Mouse (Mus musculus) spleen, adult 2 months (tissue): ENCODE data around the gene Fxn. TPM values are rescaled to one million over a fixed set of nuclear protein-coding genes. Genes with fewer than 3 reads are reported as not detected.

Experiments
- DNase-seq, 2 experiments: peaks; one replicate each; pipeline versions ENCODE4 v3.0.0 to v3.0.0-alpha.2; 2012 to 2021; ENCODE audit warnings: low spot score in 2 of 2, low read depth in 1 of 2
- H3K27ac ChIP-seq: fragments of 200-500 bp; 2 replicates; pipeline ENCODE4 v1.5.1; 2012; ENCODE audit warnings: low read length, inconsistent platforms; ENCODE audit not compliant: insufficient read depth
- H3K27me3 ChIP-seq: fragments of 200-500 bp; 2 replicates; pipeline ENCODE4 v1.6.1; 2012; ENCODE audit warnings: mild to moderate bottlenecking, moderate library complexity, low read length, inconsistent platforms; ENCODE audit not compliant: control insufficient read depth, insufficient read depth
- H3K36me3 ChIP-seq: fragments of 200-500 bp; 2 replicates; pipeline ENCODE4 v1.6.1; 2012; ENCODE audit warnings: mild to moderate bottlenecking, low read length, inconsistent platforms; ENCODE audit not compliant: control insufficient read depth, insufficient read depth
- H3K4me1 ChIP-seq: fragments of 200-500 bp; 2 replicates; pipeline ENCODE4 v1.6.1; 2011; ENCODE audit warnings: inconsistent platforms; ENCODE audit not compliant: control insufficient read depth, insufficient read depth, insufficient read length
- H3K4me3 ChIP-seq: fragments of 200-500 bp; 2 replicates; pipeline ENCODE4 v1.5.1; 2011; ENCODE audit warnings: mild to moderate bottlenecking, inconsistent platforms; ENCODE audit not compliant: insufficient read depth, insufficient read length; ENCODE audit errors: extremely low read depth
- CTCF ChIP-seq: fragments of 200-500 bp; IDR thresholded peaks from 2 replicates; pipeline ENCODE4 v1.5.1; 2011; ENCODE audit warnings: mild to moderate bottlenecking, inconsistent platforms; ENCODE audit not compliant: insufficient read depth, insufficient read length, insufficient replicate concordance; ENCODE audit errors: extremely low read depth
- POLR2A ChIP-seq: fragments of 200-500 bp; IDR thresholded peaks from 2 replicates; pipeline ENCODE4 v1.6.1; 2011; ENCODE audit warnings: low read depth, low read length, inconsistent platforms
- WGBS: fragments of 180-500 bp; shearing (Covaris S2); methylation state at CpG from one replicate; pipeline ENCODE4 v1.1.7; 2018; 5-methylcytosine and 5-hydroxymethylcytosine counted together
- polyA plus RNA-seq: library from polyadenylated mRNA; depleted of rRNA; stranded (reverse); fragments of >200 nt; gene quantifications from 2 replicates; pipeline ENCODE4 v1.2.3, GENCODE M21; 2012; rRNA removed

The Fxn gene
- polyA plus RNA-seq, result 6.2 and 9.1 TPM in 2 replicates

GRCm38 (mm10) chr19:24280601-24281228, at the start of gene Fxn:
TSS of gene Fxn (minus strand) at chr19:24280605.
- Histone ChIP-seq H3K4me3 (peak within 1 kb of the TSS; percentile 87), H3K27me3 (no peaks in the 10 kb centered on the region), H3K27ac (peak within 1 kb of the TSS; percentile 90), H3K36me3 (no peaks in the 10 kb centered on the region), H3K4me1 (no peaks in the 10 kb centered on the region)
- peak in 1 of 2 experiments; percentile 23 for DNase-seq
- no peak for TF ChIP-seq POLR2A
- TF ChIP-seq CTCF, result no peak; the same call in 1 of the 2 replicates
- 2% methylated on average over 16 of the region's 22 CpGs for WGBS

- H3K4me1 ChIP-seq, result no peaks in the 10 kb centered on the region
- no peaks in the 10 kb centered on the region for H3K36me3 ChIP-seq
- no peak overlapping the region for H3K27ac ChIP-seq
- H3K4me3 ChIP-seq, result no peak overlapping the region
- no peak for TF ChIP-seq CTCF
- no peak for TF ChIP-seq POLR2A
- no peak for DNase-seq
- WGBS, result 81% methylated on average over 2 of the region's 2 CpGs
- H3K27me3 ChIP-seq, result no peaks in the 10 kb centered on the region
These were observed 47.5 kb upstream of the Fxn start for GRCm38 (mm10) chr19:24327921-24328320.

- Histone ChIP-seq H3K27ac (no peak overlapping the region), H3K4me3 (no peak overlapping the region), H3K4me1 (no peaks in the 10 kb centered on the region), H3K27me3 (no peaks in the 10 kb centered on the region), H3K36me3 (no peaks in the 10 kb centered on the region)
- no peak for DNase-seq
- 97% methylated on average over 1 of the region's 1 CpGs for WGBS
- no peak for TF ChIP-seq POLR2A
- TF ChIP-seq CTCF, result no peak
These were observed 46.6 kb upstream of the Fxn start for GRCm38 (mm10) chr19:24326969-24327368.

- DNase-seq, result no peak
- TF ChIP-seq POLR2A, result no peak
- TF ChIP-seq CTCF, result no peak
- Histone ChIP-seq H3K27me3 (no peaks in the 10 kb centered on the region), H3K36me3 (no peaks in the 10 kb centered on the region), H3K27ac (no peak overlapping the region), H3K4me1 (no peaks in the 10 kb centered on the region), H3K4me3 (no peak overlapping the region)
- WGBS, result 84% methylated on average over 6 of the region's 6 CpGs
These were observed 45.3 kb upstream of the Fxn start for GRCm38 (mm10) chr19:24325692-24326091.

GRCm38 (mm10) chr19:24323841-24324613, 43.6 kb upstream of the Fxn start:
- WGBS, result 85% methylated on average over 10 of the region's 10 CpGs
- no peak for TF ChIP-seq POLR2A
- TF ChIP-seq CTCF, result no peak
- no peaks in the 10 kb centered on the region for H3K36me3 ChIP-seq
- no peak for DNase-seq
- H3K27ac ChIP-seq, result no peak overlapping the region
- no peak overlapping the region for H3K4me3 ChIP-seq
- no peaks in the 10 kb centered on the region for H3K4me1 ChIP-seq
- no peaks in the 10 kb centered on the region for H3K27me3 ChIP-seq

- no peak overlapping the region for H3K4me3 ChIP-seq
- no peak for TF ChIP-seq CTCF
- H3K4me1 ChIP-seq, result no peaks in the 10 kb centered on the region
- DNase-seq, result no peak
- H3K27ac ChIP-seq, result no peak overlapping the region
- no peaks in the 10 kb centered on the region for H3K36me3 ChIP-seq
- no peaks in the 10 kb centered on the region for H3K27me3 ChIP-seq
- 82% methylated on average over 8 of the region's 8 CpGs for WGBS
These were observed 41.5 kb upstream of the Fxn start for GRCm38 (mm10) chr19:24321900-24322311.
